Mouse (Mus musculus) brain, embryonic 14.5 days (tissue): ENCODE data around the gene Aftph.

Experiments used
- CTCF ChIP-seq: fragments of 200-500 bp; IDR thresholded peaks from 2 replicates; pipeline ENCODE4 v1.5.1; 2012; ENCODE audit warnings: inconsistent platforms, mild to moderate bottlenecking, moderate library complexity, borderline replicate concordance; ENCODE audit not compliant: insufficient read depth, insufficient read length; ENCODE audit errors: extremely low read depth
- POLR2A ChIP-seq: fragments of 200-500 bp; IDR thresholded peaks from 2 replicates; pipeline ENCODE4 v1.6.1; 2012; ENCODE audit warnings: mild to moderate bottlenecking, inconsistent platforms, borderline replicate concordance; ENCODE audit not compliant: poor library complexity, insufficient read depth, insufficient read length, severe bottlenecking; ENCODE audit errors: extremely low read depth

DNA sequence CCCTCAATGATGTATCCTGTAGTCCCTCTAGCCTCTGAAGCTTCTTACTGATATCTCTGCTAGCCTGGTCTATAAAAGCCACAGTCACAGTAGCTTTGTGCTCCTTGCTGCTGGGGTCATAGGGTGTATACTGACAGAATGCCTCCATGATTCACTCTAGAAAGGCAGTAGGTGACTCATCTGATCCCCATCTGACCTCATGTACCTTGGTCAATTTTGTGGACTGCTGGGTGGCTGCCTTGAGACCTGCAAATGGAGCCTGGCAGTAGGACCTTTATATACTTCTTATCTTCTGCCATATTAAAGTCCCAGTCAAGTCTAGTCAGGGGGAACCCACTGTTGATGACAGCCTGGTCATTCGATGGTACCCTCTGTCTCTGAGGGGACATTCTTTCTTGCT lies 42.1 kb upstream of the Aftph start:
- TF ChIP-seq CTCF (no peak), POLR2A (no peak)
